Mouse (Mus musculus) brain, embryonic 14.5 days (tissue): ENCODE results near the gene Kirrel2.

ENCODE experiments used
- CTCF ChIP-seq: fragments of 200-500 bp; IDR thresholded peaks from 2 replicates; pipeline ENCODE4 v1.5.1; 2012; ENCODE audit warnings: inconsistent platforms, mild to moderate bottlenecking, moderate library complexity, borderline replicate concordance; ENCODE audit not compliant: insufficient read depth, insufficient read length; ENCODE audit errors: extremely low read depth
- POLR2A ChIP-seq: fragments of 200-500 bp; IDR thresholded peaks from 2 replicates; pipeline ENCODE4 v1.6.1; 2012; ENCODE audit warnings: mild to moderate bottlenecking, inconsistent platforms, borderline replicate concordance; ENCODE audit not compliant: poor library complexity, insufficient read depth, insufficient read length, severe bottlenecking; ENCODE audit errors: extremely low read depth

GRCm38 (mm10) chr7:30464816-30465300 lies 7.4 kb upstream of the Kirrel2 start:
- TF ChIP-seq POLR2A (no peak), CTCF (no peak)
